Mouse (Mus musculus) right cerebral cortex, postnatal 4 days (tissue): ENCODE measurements around the gene Ciart.
"Not testable (repeated sequence)": the region's sequence is repeated elsewhere in the genome, so short reads cannot be mapped to it uniquely, and the experiment has no call there.

ENCODE experiments used
- DNase-seq: peaks from one replicate; pipeline ENCODE4 v3.0.0-alpha.2; 2022

The Ciart gene

GRCm38 (mm10) chr3:95881979-95882815 lies at the start of gene Ciart:
TSS of gene Ciart (minus strand) at chr3:95882251.
- DNase-seq: peak; percentile 90

GRCm38 (mm10) chr3:95931471-95931870 lies 49.4 kb upstream of the Ciart start:
- DNase-seq: no peak

GRCm38 (mm10) chr3:95930471-95930789 lies 48.4 kb upstream of the Ciart start:
- DNase-seq: no peak

- peak; percentile 31 for DNase-seq
Measured at GRCm38 (mm10) chr3:95929581-95930470, 47.8 kb upstream of the Ciart start.

- peak; percentile 91 for DNase-seq
Measured at GRCm38 (mm10) chr3:95928658-95929503, 46.8 kb upstream of the Ciart start, which contains the start of gene Anp32e. TSS of gene Anp32e (plus strand) at chr3:95929246.

- no peak for DNase-seq
Measured at GRCm38 (mm10) chr3:95928261-95928657, 46.2 kb upstream of the Ciart start.

- DNase-seq: no peak
Measured at GRCm38 (mm10) chr3:95925087-95925486, 43.0 kb upstream of the Ciart start.

- DNase-seq: no peak
Measured at GRCm38 (mm10) chr3:95924185-95924584, 42.1 kb upstream of the Ciart start.

- not testable (repeated sequence) for DNase-seq
Measured at GRCm38 (mm10) chr3:95923429-95923828, 41.4 kb upstream of the Ciart start.

- not testable (repeated sequence) for DNase-seq
Measured at GRCm38 (mm10) chr3:95920532-95920931, 38.5 kb upstream of the Ciart start.

- DNase-seq: no peak
Measured at GRCm38 (mm10) chr3:95916760-95917159, 34.7 kb upstream of the Ciart start.

GRCm38 (mm10) chr3:95914706-95915105 lies 32.7 kb upstream of the Ciart start:
- no peak for DNase-seq

GRCm38 (mm10) chr3:95907613-95908012 lies 25.6 kb upstream of the Ciart start:
- no peak for DNase-seq

GRCm38 (mm10) chr3:95906860-95907259 lies 24.8 kb upstream of the Ciart start:
- peak; percentile 58 for DNase-seq

- peak; percentile 58 for DNase-seq
Measured at GRCm38 (mm10) chr3:95905940-95906492, 24.0 kb upstream of the Ciart start.

- no peak for DNase-seq
Measured at GRCm38 (mm10) chr3:95905146-95905939, 23.3 kb upstream of the Ciart start.

GRCm38 (mm10) chr3:95904568-95904967 lies 22.5 kb upstream of the Ciart start, which contains the start of gene Car14:
TSS of gene Car14 (minus strand) at chr3:95904691.
- no peak for DNase-seq

- no peak for DNase-seq
Measured at GRCm38 (mm10) chr3:95903753-95904502, 21.9 kb upstream of the Ciart start.

GRCm38 (mm10) chr3:95902643-95903042 lies 20.6 kb upstream of the Ciart start:
- DNase-seq: no peak

- no peak for DNase-seq
Measured at GRCm38 (mm10) chr3:95902373-95902625, 20.2 kb upstream of the Ciart start.
